Mouse (Mus musculus): Measurements from ENCODE around the gene Ttc21b. TPM values are rescaled to one million over a fixed set of nuclear protein-coding genes. Genes with fewer than 3 reads are reported as not detected.

The Ttc21b gene
- polyA plus RNA-seq, 1 experiment from 2014 or later: 11.1 TPM

Other genes with a start within 250 kb of the Ttc21b start
- 0.85 and 1.0 TPM in 2 replicates for gene Galnt3, start 131.6 kb downstream of the Ttc21b start, polyA plus RNA-seq (2015; fragmentation: Nextera tagmentation; extraction: Ambion mirVana)
- 22.1 and 25.5 TPM in 2 replicates for gene Scn1a, start 184.2 kb upstream of the Ttc21b start, polyA plus RNA-seq (2015; fragmentation: Nextera tagmentation; extraction: Ambion mirVana)

All from hindbrain, embryonic 16.5 days (tissue).